Mouse (Mus musculus) CH12F3 (cell line): ENCODE measurements around the gene Krtap1-5.
"Not testable (repeated sequence)": the region's sequence is repeated elsewhere in the genome, so short reads cannot be mapped to it uniquely, and the experiment has no call there.

ENCODE experiments used
- in situ Hi-C: fragments of 300-500 bp; cut with MboI; formaldehyde crosslinking; loops from 2 replicates; pipeline ENCODE4 v1.14.3; 2020; ENCODE audit warnings: low sequenced_read_pairs

Krtap1-5 gene

DNA sequence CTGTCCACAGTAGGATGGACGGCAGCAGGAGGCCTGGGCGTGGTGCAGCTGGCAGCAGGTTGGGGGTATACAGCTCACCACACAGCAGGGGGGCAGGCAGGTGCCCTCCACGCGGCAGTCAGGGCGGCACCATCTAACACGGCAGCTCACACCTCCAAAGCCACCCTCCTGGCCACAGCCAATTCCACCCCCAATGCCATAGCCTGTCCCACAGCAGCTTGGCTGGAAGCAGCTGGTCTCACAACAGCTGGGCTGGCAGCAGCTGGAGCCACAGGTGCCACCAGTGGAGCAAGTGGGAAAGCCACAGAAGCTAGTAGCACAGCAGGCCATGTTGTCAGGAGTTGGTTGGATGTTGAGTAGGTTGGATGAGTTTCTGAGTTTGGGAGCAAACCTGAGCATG lies at the start of gene Krtap1-5:
Gene Krtap1-5, minus strand, starts transcription at position 381 of the 400 bp plus-strand sequence.
- in situ Hi-C loops, result no loop called here

DNA sequence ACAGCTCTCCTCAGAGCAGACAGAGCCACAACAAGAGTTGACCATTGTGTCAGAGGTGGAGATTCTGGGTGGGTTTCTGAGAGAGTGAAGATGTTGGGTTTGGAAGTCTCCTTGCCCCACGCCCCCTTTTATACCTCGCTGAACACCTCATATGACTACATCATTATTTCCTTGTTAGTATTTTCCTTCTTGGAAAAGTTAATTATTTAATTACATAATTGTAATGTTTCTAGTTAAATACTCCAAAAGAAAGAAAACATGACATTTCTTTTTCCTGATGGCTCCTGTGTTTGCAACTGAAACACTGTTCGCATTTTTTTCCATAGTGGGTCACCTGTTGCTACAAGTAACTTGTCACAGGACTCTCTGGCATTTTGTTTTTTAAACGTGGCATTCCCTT lies 47.3 kb upstream of the Krtap1-5 start, which contains the start of gene Krtap4-1:
Gene Krtap4-1, minus strand, starts transcription at position 101 of the 400 bp plus-strand sequence.
- in situ Hi-C loops, result no loop called here

GRCm38 (mm10) chr11:99620335-99620734 lies 39.5 kb upstream of the Krtap1-5 start, which contains the start of gene Gm11562:
Gm11562 (minus strand) TSS chr11:99620435.
- in situ Hi-C loops, result no loop called here

DNA sequence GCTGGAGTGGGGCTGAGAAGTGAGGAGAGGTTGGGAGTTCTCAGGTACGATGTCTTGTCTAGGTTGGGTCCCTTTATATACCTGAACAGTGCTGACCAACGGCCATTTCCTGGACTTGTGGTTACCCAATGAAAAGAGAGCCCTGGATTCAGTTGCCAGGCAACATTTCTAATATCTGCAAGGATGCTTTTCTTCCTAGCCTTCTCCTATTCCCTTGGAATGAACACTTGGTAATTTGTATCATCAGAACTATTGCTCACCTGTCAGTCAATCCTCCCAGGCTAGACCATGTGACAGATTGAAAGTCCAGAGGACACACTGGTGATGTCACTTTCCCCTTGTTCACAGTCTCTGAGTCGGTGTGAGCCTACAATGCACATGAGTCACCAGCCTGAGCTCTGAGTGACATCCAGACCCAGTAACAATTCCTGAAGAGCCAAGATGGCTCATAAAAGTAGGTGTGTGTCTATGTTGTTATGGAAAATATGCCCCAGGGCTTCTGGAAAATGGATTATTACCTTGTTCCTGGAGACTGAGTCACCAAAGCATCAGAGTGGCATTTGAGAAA lies 34.1 kb upstream of the Krtap1-5 start, which contains the start of gene Krtap2-4:
Gene Krtap2-4, minus strand, starts transcription at position 51 of the 568 bp plus-strand sequence.
- in situ Hi-C loops, result no loop called here

DNA sequence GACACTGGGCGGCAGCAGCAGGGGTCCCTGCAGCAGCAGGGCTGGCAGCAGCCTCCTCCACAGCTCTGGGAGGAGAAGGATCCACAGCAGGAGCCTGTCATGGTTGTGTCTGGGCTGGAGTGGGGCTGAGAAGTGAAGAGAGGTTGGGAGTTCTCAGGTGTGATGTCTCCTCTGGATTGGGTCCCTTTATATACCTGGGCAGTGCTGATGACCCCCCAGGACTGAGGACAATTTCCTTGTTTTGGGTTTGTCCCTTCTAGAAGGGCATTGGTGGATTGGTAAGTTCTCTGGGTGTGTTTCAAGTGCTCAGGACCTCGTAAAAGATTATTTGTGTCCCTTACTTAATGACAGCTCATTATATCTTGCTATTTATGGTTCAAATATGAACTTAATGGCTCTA lies 29.3 kb upstream of the Krtap1-5 start, which contains the start of gene Gm11937:
Gene Gm11937, minus strand, starts transcription at position 101 of the 400 bp plus-strand sequence.
- in situ Hi-C loops, result not testable (repeated sequence)

DNA sequence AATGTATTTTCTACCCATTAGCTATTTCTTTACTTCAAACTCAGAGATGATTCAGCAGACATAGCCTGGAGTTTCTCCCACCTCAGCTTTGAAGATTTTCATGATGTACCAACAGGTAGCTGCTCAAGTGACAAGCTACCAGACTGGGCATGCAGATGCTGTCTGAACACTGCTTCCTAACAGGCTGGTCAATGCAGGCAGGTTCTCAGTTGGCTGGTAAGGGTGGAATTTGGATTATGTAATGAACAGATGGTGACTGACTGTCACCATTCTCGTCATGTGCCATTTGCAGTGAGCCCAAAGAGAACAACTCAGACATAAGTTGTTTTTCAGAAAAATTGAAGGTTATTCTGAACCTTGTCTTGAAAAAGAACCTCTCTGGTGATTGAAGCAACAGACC lies 28.3 kb upstream of the Krtap1-5 start:
- in situ Hi-C loops, result no loop called here

GRCm38 (mm10) chr11:99603208-99603607 lies 22.4 kb upstream of the Krtap1-5 start, which contains the start of gene Gm11938:
Gm11938 (minus strand) TSS chr11:99603308.
- in situ Hi-C loops, result not testable (repeated sequence)

DNA sequence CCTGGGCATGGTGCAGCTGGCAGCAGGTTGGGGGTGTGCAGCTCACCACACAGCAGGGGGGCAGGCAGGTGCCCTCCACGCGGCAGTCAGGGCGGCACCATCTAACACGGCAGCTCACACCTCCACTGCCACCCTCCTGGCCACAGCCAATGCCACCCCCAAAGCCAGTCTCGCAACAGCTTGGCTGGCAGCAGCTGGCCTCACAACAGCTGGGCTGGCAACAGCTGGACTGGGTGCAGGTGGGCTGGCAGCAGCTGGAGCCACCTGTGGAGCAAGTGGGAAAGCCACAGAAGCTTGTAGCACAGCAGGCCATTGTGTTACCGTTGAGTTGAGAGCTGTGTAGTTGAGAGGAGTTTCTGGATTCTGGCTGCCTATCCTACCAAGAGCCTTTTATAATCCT lies 16.9 kb upstream of the Krtap1-5 start, which contains the start of gene Krtap9-3:
Gene Krtap9-3, minus strand, starts transcription at position 364 of the 400 bp plus-strand sequence.
- in situ Hi-C loops, result not testable (repeated sequence)

- in situ Hi-C loops, result no loop called here
These were observed 10.2 kb upstream of the Krtap1-5 start, which contains the start of gene Krtap1-3 for GRCm38 (mm10) chr11:99590981-99591380. Krtap1-3 (minus strand) TSS chr11:99591339.

DNA sequence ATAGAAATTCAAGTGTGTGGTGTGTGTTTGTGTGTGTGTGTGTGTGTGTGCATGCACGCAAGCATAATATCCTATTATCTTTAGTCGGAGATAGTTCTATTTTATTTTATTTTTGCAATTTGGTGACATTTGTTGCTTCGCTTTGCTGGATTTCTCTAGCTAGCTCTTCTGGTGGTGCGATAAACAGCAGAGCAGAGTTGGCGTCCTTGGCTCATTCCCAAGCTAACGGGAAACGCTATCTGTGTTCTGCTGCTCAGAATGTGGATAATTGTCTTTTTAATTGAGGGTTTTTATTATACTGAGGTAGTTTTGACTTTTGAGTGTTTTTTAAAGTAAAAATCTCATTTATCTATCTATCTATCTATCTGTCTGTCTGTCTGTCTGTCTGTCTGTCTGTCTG lies 4.3 kb upstream of the Krtap1-5 start:
- in situ Hi-C loops, result no loop called here

- in situ Hi-C loops, result no loop called here
These were observed 2.5 kb upstream of the Krtap1-5 start, which contains the start of gene Krtap1-4 for GRCm38 (mm10) chr11:99583245-99583704. Krtap1-4 (minus strand) TSS chr11:99583654.

GRCm38 (mm10) chr11:99581564-99581963 lies 748 bp upstream of the Krtap1-5 start:
- in situ Hi-C loops, result no loop called here

DNA sequence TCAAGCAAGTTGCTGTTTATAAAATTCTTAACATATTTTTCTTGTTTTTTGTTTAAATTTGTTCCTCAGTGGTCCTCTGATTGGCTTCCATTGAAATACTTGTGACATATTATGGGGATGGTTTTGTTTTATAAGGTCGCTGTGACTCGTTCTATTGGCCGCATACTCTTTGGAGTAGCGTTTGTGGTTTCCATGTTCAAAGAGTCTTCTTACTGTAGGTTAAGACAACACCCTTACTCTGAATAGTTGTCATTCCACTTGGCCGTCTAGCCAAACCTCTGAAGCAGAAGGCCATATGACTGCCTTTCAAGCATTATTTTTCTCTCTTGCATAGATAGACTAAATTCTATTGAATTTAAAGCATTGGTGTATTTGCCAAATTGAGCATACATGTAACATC lies 235 bp upstream of the Krtap1-5 start:
- in situ Hi-C loops, result no loop called here

GRCm38 (mm10) chr11:99574106-99574505 lies 6.7 kb downstream of the Krtap1-5 start:
- in situ Hi-C loops, result no loop called here

GRCm38 (mm10) chr11:99573164-99573563 lies 7.7 kb downstream of the Krtap1-5 start:
- in situ Hi-C loops, result no loop called here

GRCm38 (mm10) chr11:99566530-99566929 lies 14.3 kb downstream of the Krtap1-5 start, which contains the start of gene Krtap3-1:
Krtap3-1 (minus strand) TSS chr11:99566630.
- in situ Hi-C loops, result no loop called here

DNA sequence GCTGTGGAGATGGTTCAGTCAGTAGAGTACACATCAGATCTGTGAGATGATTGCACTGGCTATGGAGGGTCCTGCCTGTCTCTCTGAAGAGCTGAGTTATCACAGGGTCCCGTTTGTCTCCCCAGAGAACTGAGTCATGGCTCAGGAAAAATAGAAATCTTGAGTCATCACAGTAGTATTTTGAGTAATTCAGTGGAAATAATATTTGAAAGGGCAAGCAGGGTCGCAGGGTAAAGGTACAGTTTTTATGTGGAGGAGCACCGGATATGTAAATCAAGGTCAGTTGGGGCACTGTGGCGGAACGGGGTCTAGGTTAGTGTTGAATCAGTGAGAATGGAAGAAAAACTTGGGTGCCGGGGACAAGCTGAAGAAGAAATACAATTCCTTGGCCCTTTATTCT lies 18.2 kb downstream of the Krtap1-5 start:
- in situ Hi-C loops, result no loop called here

DNA sequence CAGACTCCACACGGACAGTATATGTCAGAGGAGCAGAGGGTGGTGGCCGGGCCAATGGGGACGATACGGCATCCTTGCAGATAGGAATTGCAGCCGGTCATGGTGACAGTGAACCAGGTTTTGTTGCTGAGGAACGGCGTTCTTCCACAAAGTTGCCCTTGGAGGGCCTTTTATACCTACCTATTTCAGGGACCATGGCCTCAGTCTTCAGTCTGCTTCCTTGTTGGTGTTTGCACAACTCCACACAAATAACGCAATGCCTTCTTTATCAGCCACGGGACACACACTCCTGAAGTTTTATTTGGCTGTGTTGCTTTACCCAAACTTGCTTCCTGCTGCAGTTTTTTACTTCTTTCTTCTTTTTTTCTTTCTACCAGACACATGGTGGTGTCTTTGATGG lies 21.4 kb downstream of the Krtap1-5 start, which contains the start of gene Gm11939:
Gene Gm11939, minus strand, starts transcription at position 101 of the 400 bp plus-strand sequence.
- in situ Hi-C loops, result no loop called here

GRCm38 (mm10) chr11:99557976-99558745 lies 22.7 kb downstream of the Krtap1-5 start:
- in situ Hi-C loops, result no loop called here

DNA sequence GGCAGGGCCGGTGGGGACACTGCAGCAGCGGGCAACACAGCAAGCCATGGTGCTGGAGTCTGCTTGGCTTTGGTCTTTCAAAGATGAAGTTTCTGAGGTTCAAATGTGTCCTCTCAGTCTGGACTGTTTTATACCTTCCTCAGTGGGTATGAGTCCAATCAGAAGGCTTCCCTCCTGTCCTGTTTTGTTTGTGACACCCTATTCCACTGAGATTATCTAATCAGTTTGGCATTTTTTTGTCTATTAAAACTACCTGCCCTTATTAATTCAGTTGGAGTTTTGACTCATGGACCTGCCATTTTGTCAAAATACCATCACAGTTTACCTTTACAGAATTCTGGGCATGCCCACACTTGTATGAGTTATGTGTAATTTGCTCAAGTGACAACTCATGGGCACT lies 24.1 kb downstream of the Krtap1-5 start, which contains the start of gene Krtap3-2:
Gene Krtap3-2, minus strand, starts transcription at position 101 of the 400 bp plus-strand sequence.
- in situ Hi-C loops, result no loop called here

DNA sequence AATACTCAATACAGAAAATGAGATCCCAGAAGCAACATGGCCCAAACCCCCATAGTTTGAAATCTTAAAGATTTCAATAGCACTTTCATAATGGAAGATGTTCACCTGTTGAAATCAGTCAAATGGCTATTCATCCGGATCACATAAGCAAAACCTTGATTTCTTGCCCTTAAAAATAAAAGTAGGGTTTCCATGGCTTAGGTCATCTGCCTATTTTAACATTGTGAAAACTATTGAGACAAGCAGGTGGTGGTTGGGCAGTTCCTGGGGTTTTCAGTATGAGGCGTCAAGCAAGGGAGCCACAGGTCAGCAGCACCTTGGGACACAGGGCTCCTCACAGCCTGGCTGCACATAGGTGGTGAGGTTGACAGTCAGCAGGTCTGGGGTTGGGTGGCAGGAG lies 24.6 kb downstream of the Krtap1-5 start:
- in situ Hi-C loops, result no loop called here
